Mouse (Mus musculus) CH12.LX (cell line): ENCODE results near the gene Mvk. TPM values are rescaled to one million over a fixed set of nuclear protein-coding genes. Genes with fewer than 3 reads are reported as not detected.

ENCODE experiments used
- DNase-seq: peaks from one replicate; pipeline ENCODE4 v3.0.0-alpha.2; 2013; ENCODE audit errors: extremely low read depth
- H3K27ac ChIP-seq: 2 replicates; pipeline ENCODE4 v1.5.1; 2012; ENCODE audit warnings: low read depth, mild to moderate bottlenecking, control low read depth, moderate library complexity; ENCODE audit not compliant: insufficient read depth
- H3K27me3 ChIP-seq: replicated peaks from 2 replicates; pipeline ENCODE3; 2012; ENCODE audit warnings: inconsistent platforms
- H3K36me3 ChIP-seq, 2 experiments: replicated peaks in 1 of 2; 2 replicates each; pipeline versions ENCODE3 to v1.6.1; 2012; ENCODE audit warnings: inconsistent platforms in 1 of 2, low read length in 1 of 2, mild to moderate bottlenecking in 1 of 2, mixed read lengths in 1 of 2, moderate library complexity in 1 of 2; ENCODE audit not compliant: control insufficient read depth in 1 of 2, insufficient read depth in 1 of 2
- H3K4me1 ChIP-seq, 2 experiments: 2 replicates each; pipeline ENCODE4 v1.6.1; 2012; ENCODE audit warnings: inconsistent platforms in 1 of 2, moderate library complexity in 1 of 2; ENCODE audit not compliant: insufficient read depth in 2 of 2, control insufficient read depth in 1 of 2
- H3K4me2 ChIP-seq: 2 replicates; pipeline ENCODE4 v1.6.1; 2012; ENCODE audit warnings: low read depth, mild to moderate bottlenecking, control low read depth; ENCODE audit not compliant: poor library complexity, insufficient read depth, severe bottlenecking
- H3K4me3 ChIP-seq, 3 experiments: fragments of 150-350 bp in 1 of 3; sonication (generic) in 1 of 3; replicated peaks in 1 of 3; 2 replicates each; pipeline versions ENCODE3 to v1.5.1; 2011 to 2012; ENCODE audit warnings: low read depth in 2 of 3, low read length in 2 of 3, mild to moderate bottlenecking in 2 of 3, moderate library complexity in 2 of 3, control low read depth in 1 of 3, improper control_type of control experiment in 1 of 3, inconsistent platforms in 1 of 3, mixed read lengths in 1 of 3; ENCODE audit not compliant: poor library complexity in 1 of 3
- H3K79me2 ChIP-seq: replicated peaks from 2 replicates; pipeline ENCODE4 v1.6.1; 2012; ENCODE audit warnings: mild to moderate bottlenecking, moderate library complexity; ENCODE audit not compliant: control insufficient read depth, poor library complexity, insufficient read depth, severe bottlenecking; ENCODE audit errors: extremely low read depth
- H3K9ac ChIP-seq: 2 replicates; pipeline ENCODE4 v1.6.1; 2012; ENCODE audit warnings: low read depth, mild to moderate bottlenecking, control low read depth, moderate library complexity; ENCODE audit not compliant: insufficient read depth
- H3K9me3 ChIP-seq: replicated peaks from 2 replicates; pipeline ENCODE3; 2012; ENCODE audit warnings: low read length, inconsistent platforms, mixed read lengths
- BHLHE40 ChIP-seq: IDR thresholded peaks from 2 replicates; pipeline ENCODE4 v1.6.1; 2011; ENCODE audit warnings: mild to moderate bottlenecking, low read depth, low read length, improper control_type of control experiment
- CTCF ChIP-seq, 2 experiments: IDR thresholded peaks in 1 of 2; conservative IDR thresholded peaks in 1 of 2; 2 replicates each; pipeline ENCODE4 v1.5.1; 2011 to 2012; ENCODE audit warnings: low read depth in 2 of 2, low read length in 2 of 2, improper control_type of control experiment in 1 of 2, inconsistent platforms in 1 of 2, mild to moderate bottlenecking in 1 of 2, moderate library complexity in 1 of 2
- ETS1 ChIP-seq: conservative IDR thresholded peaks from 2 replicates; pipeline ENCODE4 v1.6.1; 2012; ENCODE audit warnings: low read depth, mild to moderate bottlenecking, inconsistent platforms, low read length, improper control_type of control experiment, moderate library complexity
- IRF4 ChIP-seq: IDR thresholded peaks from 2 replicates; pipeline ENCODE4 v1.6.1; 2014; ENCODE audit warnings: low read depth, mild to moderate bottlenecking, inconsistent platforms, low read length, improper control_type of control experiment
- JUND ChIP-seq: conservative IDR thresholded peaks from 2 replicates; pipeline ENCODE4 v1.6.1; 2011; ENCODE audit warnings: low read depth, low read length, improper control_type of control experiment
- MAFK ChIP-seq: IDR thresholded peaks from 2 replicates; pipeline ENCODE4 v1.6.1; 2011; ENCODE audit warnings: low read length, improper control_type of control experiment; ENCODE audit not compliant: insufficient replicate concordance
- MAZ ChIP-seq: IDR thresholded peaks from 2 replicates; pipeline ENCODE4 v1.6.1; 2012; ENCODE audit warnings: low read depth, mild to moderate bottlenecking, inconsistent platforms, low read length, improper control_type of control experiment, moderate library complexity
- MXI1 ChIP-seq: IDR thresholded peaks from 2 replicates; pipeline ENCODE4 v1.6.1; 2011; ENCODE audit warnings: mild to moderate bottlenecking, low read depth, low read length, improper control_type of control experiment
- POLR2A ChIP-seq: IDR thresholded peaks from 2 replicates; pipeline ENCODE4 v1.6.1; 2011; ENCODE audit warnings: low read depth, mild to moderate bottlenecking, improper control_type of control experiment, low read length
- RAD21 ChIP-seq: IDR thresholded peaks from 2 replicates; pipeline ENCODE4 v1.6.1; 2011; ENCODE audit warnings: low read depth, mild to moderate bottlenecking, low read length, improper control_type of control experiment, moderate library complexity
- RCOR1 ChIP-seq: conservative IDR thresholded peaks from 2 replicates; pipeline ENCODE4 v1.6.1; 2012; ENCODE audit warnings: low read depth, mild to moderate bottlenecking, inconsistent platforms, low read length, improper control_type of control experiment
- SMC3 ChIP-seq: IDR thresholded peaks from 2 replicates; pipeline ENCODE4 v1.6.1; 2011; ENCODE audit warnings: low read depth, low read length, improper control_type of control experiment
- TCF12 ChIP-seq: IDR thresholded peaks from 2 replicates; pipeline ENCODE4 v1.6.1; 2014; ENCODE audit warnings: low read depth, mild to moderate bottlenecking, inconsistent platforms, low read length, improper control_type of control experiment
- USF1 ChIP-seq: IDR thresholded peaks from 2 replicates; pipeline ENCODE4 v1.6.1; 2014; ENCODE audit warnings: low read depth, mild to moderate bottlenecking, inconsistent platforms, low read length, improper control_type of control experiment
- ZC3H11A ChIP-seq: IDR thresholded peaks from 2 replicates; pipeline ENCODE4 v1.6.1; 2012; ENCODE audit warnings: low read depth, mild to moderate bottlenecking, inconsistent platforms, low read length, improper control_type of control experiment
- ZKSCAN1 ChIP-seq: IDR thresholded peaks from 2 replicates; pipeline ENCODE4 v1.6.1; 2012; ENCODE audit warnings: low read depth, inconsistent platforms, low read length, improper control_type of control experiment, borderline replicate concordance
- ZNF384 ChIP-seq: IDR thresholded peaks from 2 replicates; pipeline ENCODE4 v1.6.1; 2012; ENCODE audit warnings: low read depth, low read length, improper control_type of control experiment, inconsistent platforms
- dilution Hi-C: fragments of 300-500 bp; cut with MboI; formaldehyde crosslinking; loops from 2 replicates; pipeline ENCODE4 v1.14.3; 2020; ENCODE audit warnings: low sequenced_read_pairs; ENCODE audit not compliant: extremely low pct_unique_long_range_greater_than_20kb, extremely low pct_ligation_motif_present
- in situ Hi-C: fragments of 300-500 bp; cut with MboI; formaldehyde crosslinking; loops from 3 replicates; pipeline ENCODE4 v1.14.3; 2019; ENCODE audit warnings: low sequenced_read_pairs, low pct_ligation_motif_present, low pct_unique_long_range_greater_than_20kb, mixed read lengths
- polyA plus RNA-seq: library from polyadenylated mRNA; unstranded; fragments of >175 nt; gene quantifications from 2 replicates; pipeline ENCODE4 v1.2.1, GENCODE M21; 2012; ENCODE audit warnings: low read depth; ENCODE audit not compliant: insufficient read length
- total RNA-seq, 2 experiments: library from RNA; depleted of rRNA; stranded (reverse); fragments of 300-350 nt in 1 of 2; fragments of >200 nt in 1 of 2; gene quantifications; 2 replicates each; pipeline ENCODE4 v1.2.3; 2012 to 2014

The Mvk gene
- total and polyA plus RNA-seq, 3 experiments = 21.0 to 27.9 (median 24.2) TPM

DNA sequence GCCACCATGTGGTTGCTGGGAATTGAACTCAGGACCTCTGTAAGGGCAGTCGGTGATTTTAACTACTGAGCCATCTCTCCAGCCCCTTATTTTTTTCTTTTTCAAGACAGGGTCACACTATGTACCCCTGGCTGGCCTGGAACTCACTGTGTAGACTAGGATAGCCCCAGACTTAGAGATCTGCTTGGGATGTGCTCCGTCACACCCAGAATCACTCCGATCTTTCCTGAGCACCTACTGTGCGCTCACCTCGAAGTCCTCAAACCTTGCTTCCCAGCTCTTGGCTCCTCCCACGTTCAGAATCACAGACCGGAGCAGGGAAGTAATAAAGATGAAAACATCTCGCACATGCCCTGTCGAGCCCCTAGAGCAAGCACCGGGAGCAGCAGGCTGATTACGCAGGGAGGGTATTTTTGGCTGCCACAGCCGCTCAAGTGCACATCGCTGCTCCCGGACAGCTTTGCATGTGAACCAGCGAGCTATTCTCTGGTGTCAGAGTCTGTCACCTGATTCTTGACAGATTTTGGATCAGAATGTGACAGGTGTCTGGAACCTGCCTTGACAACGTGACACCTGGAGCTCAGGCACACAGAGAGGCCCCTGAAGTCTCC is 13.0 kb downstream of the Mvk start:
- no peaks in the 10 kb centered on the region for H3K9me3 ChIP-seq
- peaks cover 0 to 53% of the 10 kb centered on the region in 2 experiments for H3K36me3 ChIP-seq
- H3K4me2 ChIP-seq = no peak overlapping the region
- DNase-seq = no peak
- no peaks in the 10 kb centered on the region for H3K27me3 ChIP-seq
- no peak overlapping the region for H3K9ac ChIP-seq
- peaks cover 0 to 13% of the 10 kb centered on the region in 2 experiments; a peak in 2 of 4 replicates for H3K4me1 ChIP-seq
- no peak overlapping the region for H3K27ac ChIP-seq
- H3K4me3 ChIP-seq = no peak overlapping the region
- TF ChIP-seq MXI1 (no peak), RCOR1 (no peak), ZNF384 (no peak), ZKSCAN1 (peak; percentile 54)
- dilution Hi-C loops = no loop called here
- in situ Hi-C loops = no loop called here
- H3K79me2 ChIP-seq = no peaks in the 10 kb centered on the region

DNA sequence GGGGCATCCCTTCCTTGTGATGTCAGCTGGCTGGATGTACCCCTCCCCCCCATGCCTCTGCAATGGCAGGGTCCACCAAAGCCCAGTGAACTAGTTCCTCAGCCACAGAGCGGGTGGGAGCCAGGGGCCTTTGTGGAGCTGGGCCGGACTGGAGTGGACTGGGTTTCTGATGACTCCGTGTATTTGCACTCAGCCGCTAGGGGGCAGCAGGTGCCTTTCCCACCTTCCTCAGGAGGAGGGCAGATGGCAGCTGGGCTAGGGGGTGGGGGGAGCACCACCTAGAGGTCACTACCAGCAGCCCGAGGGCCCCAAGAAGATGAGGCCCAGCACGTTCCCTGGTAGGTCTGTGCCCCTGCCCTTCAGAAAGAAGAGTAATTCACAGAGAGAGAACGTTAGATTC is 17.2 kb downstream of the Mvk start:
- in situ Hi-C loops (no loop called here), dilution Hi-C loops (no loop called here)
- no peak overlapping the region for H3K4me2 ChIP-seq
- TF ChIP-seq ZC3H11A (0 out of 2 replicates have a peak, but pooled peaks have one; percentile 12), CTCF (conservative IDR thresholded peaks at IDR 0.05 in 1 of 2, IDR thresholded peaks at IDR 0.05 in 1 of 2; ENCODE audit: low read depth in 2 of 2, low read length in 2 of 2) (peak; percentile 30 to 98; a peak in 3 of 4 replicates), RAD21 (peak; percentile 81), BHLHE40 (peak; percentile 53; the same call in 1 of the 2 replicates), TCF12 (peak; percentile 29; the same call in 1 of the 2 replicates), MAZ (peak; percentile 68), SMC3 (peak; percentile 84), MAFK (peak; percentile 57; the same call in 1 of the 2 replicates), USF1 (no peak), ETS1 (no peak), POLR2A (no peak), JUND (no peak), IRF4 (peak; percentile 25; the same call in 1 of the 2 replicates)
- peaks cover 0 to 22% of the 10 kb centered on the region in 2 experiments; a peak in 2 of 4 replicates for H3K4me1 ChIP-seq
- peak; percentile 78 for DNase-seq
- H3K9me3 ChIP-seq = no peaks in the 10 kb centered on the region
- peaks cover 0 to 15% of the 10 kb centered on the region in 2 experiments for H3K36me3 ChIP-seq
- H3K27me3 ChIP-seq = peaks cover 2% of the 10 kb centered on the region
- no peak overlapping the region for H3K9ac ChIP-seq
- no peaks in the 10 kb centered on the region for H3K79me2 ChIP-seq
- no peak overlapping the region for H3K4me3 ChIP-seq
- H3K27ac ChIP-seq = no peak overlapping the region
